Mouse (Mus musculus) embryo, embryonic 11.5 days (tissue): ENCODE data around the gene Zfp991.
"Not testable (repeated sequence)": the region's sequence is repeated elsewhere in the genome, so short reads cannot be mapped to it uniquely, and the experiment has no call there.

Source experiments
- DNase-seq: peaks from one replicate; pipeline ENCODE4 v3.0.0-alpha.2; 2012; ENCODE audit warnings: low read depth, low spot score

The Zfp991 gene

DNA sequence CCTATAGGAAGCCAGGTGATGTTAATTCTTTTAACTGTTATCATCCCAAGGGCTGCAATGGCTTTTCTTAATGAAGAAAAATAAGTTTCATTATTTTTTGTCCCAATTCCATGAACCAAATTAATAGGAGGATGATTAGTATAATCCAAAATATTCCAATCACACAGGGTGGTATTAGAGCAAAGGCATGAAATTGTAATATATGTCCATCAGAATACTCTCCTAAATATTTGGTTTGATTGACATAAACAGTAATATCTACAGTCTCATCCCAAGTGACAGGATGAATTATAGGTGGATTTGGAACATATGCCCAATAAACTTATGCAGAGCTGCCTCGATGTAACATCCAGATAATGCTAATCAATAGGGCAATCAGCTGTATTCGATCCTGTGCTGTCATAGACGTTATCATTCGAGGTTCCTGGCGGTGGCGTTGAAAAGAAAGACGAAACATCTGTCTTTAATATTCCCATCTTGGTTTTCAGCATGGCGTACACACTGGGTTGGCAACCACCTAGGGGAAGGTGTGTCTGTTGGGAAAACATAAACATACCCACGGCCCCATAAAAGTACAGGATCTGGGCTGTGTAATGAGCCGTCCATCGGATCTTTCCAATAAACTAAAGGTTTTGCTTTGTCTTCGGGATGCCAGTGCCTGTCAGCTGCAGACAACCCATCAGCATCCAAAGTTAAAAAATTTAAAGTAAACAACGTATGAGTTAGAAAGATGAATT is 50.3 kb downstream of the Zfp991 start:
- not testable (repeated sequence) for DNase-seq

DNA sequence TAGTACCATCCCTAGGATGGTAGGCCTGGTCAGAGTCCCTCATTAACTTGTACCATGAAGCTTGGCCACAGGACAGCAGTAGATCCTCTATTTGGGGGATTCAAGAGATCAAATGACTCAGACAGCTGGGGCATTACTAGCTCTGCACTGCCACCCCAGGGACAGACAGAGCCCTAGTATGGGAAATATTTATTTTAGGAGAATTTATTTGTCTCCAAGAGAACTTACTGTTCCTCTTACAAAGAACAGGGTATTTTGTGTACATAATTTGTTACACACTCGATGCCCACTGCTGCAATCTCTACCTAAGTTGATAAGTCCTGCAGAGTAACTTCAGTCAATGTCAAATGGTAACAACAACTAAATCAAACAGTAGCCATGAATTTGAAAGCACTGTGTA is 55.0 kb downstream of the Zfp991 start:
- DNase-seq: not testable (repeated sequence)

DNA sequence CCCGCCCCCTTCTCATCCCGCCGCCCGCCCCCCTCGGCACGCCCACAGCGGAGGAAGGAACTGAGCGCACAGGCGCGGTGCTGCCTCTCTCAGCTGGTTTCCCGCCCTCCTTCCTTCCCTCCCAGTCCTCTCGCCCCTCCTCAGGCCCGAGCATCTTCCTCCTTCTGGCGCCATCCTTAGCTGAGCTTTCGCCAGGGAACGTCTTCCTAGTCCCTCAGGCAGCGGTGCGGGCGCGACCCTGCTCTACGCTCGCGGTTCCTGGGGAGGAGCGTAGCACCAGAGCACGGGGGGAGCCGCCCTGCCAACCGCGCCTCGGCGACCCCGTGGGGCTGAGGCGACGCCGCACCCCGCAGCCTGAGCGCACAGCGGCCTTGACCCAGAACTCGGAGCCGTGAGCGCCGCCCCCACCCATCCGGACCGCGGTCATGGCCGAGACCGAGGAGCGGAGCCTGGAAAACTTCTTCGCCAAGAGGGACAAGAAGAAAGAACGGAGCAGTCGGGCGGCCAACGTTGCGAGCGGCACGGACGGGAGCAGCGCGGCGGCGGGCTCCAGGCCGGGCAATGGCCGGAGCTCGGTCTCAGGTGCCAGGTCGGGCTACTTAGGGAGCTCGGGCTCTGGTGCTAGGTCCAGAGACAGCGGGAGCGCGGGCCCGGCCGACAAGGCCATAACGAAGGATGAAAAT is 55.6 kb downstream of the Zfp991 start:
- not testable (repeated sequence) for DNase-seq

DNA sequence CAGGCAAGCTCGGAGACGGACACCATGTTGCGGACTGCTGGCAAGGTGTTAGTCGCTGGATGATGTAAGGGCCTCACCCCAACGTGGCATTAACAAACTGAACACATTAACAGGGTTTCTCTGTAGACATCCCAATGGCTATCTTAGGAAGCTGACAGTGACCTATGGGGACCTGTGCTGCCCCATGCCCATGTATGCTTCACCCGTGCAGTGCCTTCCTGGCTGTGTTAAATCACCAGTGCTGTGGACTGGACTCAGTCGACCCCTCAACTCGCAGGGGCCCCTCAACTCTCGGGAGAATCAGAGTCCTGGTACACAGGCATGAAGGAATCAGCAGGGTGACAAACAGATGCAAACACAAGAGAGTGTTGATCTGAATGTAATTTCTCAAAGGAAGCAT is 63.3 kb downstream of the Zfp991 start:
- not testable (repeated sequence) for DNase-seq

DNA sequence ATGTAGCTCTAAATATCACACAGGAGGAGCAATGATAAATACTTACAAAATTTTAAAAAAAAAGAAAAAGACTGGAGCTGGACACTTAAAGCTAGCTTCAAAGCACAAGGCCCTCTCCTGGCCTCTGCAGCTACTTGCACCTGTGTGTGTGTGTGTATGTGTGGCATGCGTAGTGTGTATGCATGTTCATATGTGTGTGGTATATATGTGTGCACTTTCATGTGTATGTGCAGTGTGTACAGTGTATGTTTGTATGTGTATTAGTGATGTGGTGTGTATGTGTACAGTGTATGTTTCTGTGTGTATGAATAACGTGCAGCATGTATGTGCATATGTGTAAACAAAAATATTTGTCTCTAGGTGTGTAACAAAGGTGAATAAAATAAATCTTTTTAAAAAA is 65.4 kb downstream of the Zfp991 start:
- DNase-seq: not testable (repeated sequence)

DNA sequence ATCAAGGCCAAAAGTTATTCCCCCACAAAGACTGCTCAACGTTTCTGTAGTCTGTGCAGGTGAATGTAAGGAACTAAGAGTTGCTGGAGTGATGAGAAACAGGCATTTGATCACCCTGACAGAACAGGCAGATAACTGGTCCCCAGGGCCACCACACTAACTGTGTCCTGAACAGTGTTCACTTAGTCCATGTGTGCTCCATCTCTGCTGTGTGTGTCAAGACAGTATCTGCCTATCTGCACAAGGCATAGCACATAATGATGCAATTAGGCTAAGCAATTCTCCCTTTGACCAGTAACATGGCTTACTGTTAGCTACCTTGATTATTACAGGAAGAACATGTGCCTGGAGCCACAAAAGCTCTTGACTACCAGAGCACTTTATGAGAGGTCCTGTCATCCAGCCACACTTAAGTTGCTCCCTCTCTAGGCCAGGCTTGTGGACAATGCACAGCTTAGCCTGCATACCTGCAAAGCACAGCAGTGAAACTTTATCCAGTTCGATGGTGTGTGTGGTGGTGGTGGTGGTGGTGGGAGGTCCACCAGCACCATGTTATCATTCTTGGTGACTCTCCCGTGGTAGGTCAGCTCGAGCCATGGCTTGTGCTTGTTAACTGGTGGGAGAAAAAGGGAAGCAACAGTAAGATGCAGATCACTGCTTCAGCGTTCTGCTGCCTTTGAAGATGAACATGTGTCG is 67.4 kb downstream of the Zfp991 start:
- not testable (repeated sequence) for DNase-seq

DNA sequence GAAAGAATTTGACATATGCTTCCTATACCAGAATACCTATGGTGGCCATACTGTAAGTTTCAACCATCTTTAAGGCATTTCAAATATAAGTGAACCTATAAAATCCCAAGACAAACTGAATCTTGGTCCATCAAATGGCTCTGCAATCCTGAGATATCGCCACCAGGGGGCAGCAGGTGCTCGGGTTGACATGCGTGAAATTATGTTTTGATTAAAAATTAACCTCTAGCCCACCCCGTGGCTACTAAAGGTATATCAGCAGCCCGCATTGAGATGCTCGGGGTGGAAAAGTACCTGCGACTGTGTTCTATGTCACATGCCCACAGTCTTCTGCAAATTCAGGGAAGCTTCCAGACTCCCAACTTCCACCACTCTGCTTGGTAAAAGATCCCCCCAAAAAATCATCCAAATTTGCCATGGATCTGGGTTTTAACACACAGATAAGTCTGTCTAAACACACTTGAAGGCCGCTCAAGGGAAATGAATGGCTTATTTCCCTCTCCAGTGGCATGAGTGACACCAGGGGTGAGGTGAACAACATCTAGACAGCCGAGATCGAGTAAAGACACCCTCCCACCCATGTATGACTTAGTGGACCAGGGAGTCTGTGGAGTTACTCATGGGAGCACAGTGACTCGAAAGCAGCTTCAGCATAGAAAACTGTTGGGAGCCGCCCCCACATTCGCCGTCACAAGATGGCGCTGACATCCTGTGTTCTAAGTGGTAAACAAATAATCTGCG is 70.3 kb downstream of the Zfp991 start:
- not testable (repeated sequence) for DNase-seq

DNA sequence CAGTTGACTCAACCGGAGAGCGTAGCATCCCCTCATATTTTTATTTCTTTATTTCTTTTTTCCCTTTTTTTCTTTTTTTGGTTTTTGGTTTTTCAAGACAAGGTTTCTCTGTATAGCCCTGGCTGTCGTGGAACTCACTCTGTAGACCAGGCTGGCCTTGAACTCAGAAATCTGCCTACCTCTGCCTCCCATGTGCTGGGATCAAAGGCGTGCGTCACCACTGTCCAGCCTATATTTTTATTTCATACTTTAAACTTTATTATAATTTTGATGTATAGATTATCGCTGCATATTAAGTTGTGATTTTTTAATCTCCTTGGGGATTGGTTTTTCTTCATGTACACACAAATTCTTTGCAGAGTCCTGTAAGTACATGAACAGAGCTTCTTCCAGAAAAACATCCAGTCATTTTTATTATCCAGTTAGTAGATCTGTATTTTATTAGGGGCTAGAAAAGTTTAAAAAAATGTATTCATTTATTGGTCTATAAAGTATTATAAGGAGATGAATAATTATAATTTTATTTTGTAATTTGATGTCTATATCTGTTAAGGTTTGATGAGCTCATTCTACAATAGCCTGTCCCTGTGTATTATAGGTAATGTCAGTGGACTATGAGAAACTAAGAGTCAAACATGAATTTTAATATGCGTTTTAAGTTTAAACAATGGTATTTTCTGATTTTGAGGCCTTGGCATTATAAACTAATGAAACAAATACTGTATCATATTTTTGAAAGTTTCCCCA is 80.5 kb downstream of the Zfp991 start:
- DNase-seq: not testable (repeated sequence)

DNA sequence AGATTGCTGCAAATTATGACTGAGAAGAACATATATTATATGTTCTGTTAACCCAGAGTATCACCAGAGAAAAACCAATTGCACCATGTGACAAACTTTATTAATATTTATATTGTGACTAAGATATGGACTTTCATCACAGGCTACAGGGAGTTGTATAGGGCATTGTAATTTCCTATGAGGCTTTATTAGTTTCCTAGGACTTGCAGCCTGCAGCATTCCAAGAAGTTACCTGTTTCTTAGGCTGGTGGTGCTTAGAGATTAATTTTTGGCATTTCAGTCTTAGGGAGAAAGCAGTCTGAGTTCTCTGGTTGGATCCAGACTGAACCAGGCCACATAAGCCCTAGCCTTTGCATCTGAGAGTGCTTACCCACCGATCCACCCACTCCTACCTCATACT is 82.4 kb downstream of the Zfp991 start:
- not testable (repeated sequence) for DNase-seq

DNA sequence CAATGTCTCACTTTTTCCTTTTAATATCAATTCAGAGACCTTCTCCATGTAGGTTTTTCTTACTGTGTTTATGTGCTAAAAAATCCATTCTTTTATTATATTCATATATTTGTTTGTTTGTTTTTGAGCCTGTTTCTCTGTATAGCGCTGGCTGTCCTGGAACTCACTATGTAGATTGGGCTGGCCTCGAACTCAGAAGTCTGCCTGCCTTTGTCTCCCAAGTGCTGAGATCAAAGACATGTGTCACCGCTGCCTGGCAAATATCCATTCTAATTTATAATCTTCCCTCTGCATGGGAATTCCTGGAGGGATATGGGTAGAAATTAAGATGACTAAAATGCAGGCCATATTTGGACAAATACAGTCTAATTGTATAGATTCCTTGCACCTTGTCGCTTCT is 85.8 kb downstream of the Zfp991 start:
- not testable (repeated sequence) for DNase-seq

DNA sequence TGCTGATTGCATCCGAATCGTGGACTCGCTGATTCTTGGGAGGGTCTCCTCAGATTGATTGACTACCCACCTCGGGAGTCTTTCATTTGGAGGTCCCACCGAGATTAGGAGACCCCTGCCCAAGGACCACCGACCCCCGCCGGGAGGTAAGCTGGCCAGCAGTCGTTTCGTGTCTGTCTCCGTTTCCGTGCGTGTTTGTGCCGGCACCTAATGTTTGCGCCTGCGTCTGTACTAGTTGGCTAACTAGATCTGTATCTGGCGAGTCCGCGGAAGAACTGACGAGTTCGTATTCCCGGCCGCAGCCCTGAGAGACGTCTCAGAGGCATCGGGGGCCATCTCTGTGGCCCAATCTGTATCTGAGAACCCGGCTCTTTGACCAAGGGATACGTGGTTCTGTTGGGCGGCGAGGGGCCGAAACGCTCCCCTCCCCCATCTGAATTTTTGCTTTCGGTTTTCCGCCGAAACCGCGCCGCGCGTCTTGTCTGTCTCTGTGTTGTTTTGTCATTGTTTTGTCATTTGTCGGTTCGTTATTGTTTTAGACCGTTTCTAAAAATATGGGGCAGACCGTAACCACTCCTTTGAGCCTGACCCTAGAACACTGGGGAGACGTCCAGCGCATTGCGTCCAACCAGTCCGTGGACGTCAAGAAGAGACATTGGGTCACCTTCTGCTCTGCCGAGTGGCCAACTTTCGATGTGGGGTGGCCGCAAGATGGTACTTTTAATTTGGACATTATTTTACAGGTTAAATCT is 87.7 kb downstream of the Zfp991 start:
- not testable (repeated sequence) for DNase-seq

DNA sequence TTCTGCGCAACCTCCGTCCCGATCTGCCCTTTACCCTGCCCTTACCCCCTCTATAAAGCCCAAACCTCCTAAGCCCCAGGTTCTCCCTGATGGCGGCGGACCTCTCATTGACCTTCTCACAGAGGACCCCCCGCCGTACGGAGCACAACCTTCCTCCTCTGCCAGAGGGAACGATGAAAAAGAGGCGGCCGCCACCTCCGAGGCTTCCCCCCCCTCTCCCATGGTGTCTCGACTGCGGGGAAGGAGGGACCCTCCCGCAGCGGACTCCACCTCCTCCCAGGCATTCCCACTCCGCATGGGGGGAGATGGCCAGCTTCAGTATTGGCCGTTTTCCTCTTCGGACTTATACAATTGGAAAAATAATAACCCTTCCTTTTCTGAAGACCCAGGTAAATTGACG is 88.4 kb downstream of the Zfp991 start:
- not testable (repeated sequence) for DNase-seq

DNA sequence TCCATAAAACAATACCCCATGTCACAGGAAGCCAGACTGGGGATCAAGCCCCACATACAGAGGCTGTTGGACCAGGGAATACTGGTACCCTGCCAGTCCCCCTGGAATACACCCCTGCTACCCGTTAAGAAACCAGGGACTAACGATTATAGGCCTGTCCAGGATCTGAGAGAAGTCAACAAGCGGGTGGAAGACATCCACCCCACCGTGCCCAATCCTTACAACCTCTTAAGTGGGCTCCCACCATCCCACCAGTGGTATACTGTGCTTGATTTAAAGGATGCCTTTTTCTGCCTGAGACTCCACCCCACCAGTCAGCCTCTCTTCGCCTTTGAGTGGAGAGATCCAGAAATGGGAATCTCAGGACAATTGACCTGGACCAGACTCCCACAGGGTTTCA is 90.2 kb downstream of the Zfp991 start:
- not testable (repeated sequence) for DNase-seq

DNA sequence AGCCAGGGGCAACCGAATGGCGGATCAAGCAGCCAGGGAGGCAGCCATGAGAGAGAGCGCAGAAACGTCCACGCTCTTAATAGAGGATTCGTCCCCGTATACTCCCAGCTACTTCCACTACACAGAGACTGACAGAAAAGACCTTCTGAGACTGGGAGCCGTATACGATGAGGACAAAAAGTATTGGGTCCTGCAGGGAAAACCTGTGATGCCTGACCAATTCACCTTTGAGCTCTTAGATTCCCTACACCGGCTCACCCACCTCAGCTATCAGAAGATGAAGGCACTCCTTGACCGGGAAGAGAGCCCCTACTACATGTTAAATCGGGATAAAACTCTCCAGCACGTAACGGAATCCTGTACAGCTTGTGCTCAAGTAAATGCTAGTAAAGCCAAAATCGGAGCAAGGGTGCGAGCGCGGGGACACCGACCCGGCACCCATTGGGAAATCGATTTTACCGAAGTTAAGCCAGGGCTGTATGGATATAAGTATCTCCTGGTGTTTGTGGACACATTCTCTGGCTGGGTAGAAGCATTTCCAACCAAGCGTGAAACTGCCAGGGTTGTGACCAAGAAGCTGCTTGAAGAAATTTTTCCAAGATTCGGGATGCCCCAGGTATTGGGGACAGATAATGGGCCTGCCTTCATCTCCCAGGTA is 92.1 kb downstream of the Zfp991 start:
- DNase-seq: not testable (repeated sequence)

DNA sequence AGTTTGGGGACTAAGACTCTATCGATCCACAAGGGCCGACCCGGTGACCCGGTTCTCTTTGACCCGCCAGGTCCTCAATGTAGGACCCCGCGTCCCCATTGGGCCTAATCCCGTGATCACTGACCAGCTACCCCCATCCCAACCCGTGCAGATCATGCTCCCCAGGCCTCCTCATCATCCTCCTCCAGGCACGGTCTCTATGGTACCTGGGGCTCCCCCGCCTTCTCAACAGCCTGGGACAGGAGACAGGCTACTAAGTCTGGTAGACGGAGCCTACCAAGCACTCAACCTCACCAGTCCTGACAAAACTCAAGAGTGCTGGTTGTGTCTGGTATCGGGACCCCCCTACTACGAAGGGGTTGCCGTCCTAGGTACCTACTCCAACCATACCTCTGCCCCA is 93.8 kb downstream of the Zfp991 start:
- DNase-seq: not testable (repeated sequence)

DNA sequence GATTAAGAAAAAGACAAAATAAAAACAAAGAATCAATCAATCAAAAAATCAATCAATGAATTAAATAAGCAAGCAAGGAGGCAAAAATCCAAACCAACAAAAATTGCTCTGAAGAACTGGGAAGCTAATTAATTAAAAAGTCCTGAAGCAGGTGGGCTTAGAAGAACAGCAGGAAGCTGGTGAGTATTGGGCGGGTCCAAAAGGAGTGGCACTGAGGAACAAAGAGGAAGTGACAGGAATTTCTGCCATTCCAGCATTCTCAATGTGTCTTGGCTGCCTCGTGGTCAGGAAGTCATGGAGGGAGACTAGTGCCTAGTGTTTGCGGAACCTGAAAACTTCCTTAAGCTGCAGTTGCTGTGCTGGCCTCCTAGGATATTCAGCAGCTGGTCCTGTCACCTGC is 98.2 kb downstream of the Zfp991 start:
- DNase-seq: not testable (repeated sequence)
